Mouse (Mus musculus) B cell, adult 2 months (primary cell): ENCODE results near the gene Ywhah.
"Not testable (repeated sequence)": the region's sequence is repeated elsewhere in the genome, so short reads cannot be mapped to it uniquely, and the experiment has no call there.

Experiments used
- DNase-seq, 2 experiments: peaks; one replicate each; pipeline ENCODE4 v3.0.0; 2022

Gene Ywhah

GRCm38 (mm10) chr5:33011132-33012106, 7.2 kb upstream of the Ywhah start:
- no peak for DNase-seq

GRCm38 (mm10) chr5:33014096-33014495, 4.5 kb upstream of the Ywhah start:
- DNase-seq: no peak

- DNase-seq: no peak
These were observed 3.0 kb upstream of the Ywhah start for GRCm38 (mm10) chr5:33015579-33015978.

DNA sequence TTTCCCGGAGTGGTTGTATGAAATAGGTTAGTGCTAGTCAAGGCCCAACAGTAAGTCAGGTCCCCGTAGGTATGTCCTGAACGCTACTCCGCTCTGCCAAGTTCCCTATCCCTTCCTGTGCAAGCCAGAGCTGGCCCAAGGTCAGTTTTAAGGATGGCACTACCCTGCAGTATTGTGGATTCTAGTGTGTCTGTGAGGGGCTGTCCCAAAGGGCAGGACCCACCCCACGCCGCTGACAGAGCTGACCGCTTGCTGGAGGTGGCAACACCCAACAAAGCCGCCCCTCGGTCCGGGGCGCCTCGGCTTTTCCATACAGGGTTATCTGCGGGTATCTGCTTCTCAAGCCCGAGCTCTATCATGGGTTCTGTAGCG, 441 bp upstream of the Ywhah start:
- DNase-seq: no peak

DNA sequence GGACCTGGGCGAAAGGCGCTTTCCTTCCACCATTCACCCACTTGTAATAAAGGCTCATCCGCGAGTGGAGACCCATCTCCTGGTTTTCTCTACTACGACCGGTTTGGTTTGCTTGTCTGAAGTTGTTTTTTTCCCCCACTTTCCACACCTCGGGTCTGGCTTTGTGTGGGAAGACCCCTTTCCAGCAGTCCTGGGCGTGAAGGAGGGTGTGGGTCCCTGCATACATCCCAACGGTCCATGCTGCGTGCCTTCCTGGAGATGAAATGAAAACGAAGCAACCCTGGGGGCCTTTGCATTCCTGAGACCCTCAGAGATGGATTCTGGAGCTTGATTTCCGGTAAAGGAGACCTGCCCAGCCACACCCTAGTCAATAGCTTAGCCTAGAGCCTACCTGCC, 808 bp downstream of the Ywhah start:
- DNase-seq: no peak

DNA sequence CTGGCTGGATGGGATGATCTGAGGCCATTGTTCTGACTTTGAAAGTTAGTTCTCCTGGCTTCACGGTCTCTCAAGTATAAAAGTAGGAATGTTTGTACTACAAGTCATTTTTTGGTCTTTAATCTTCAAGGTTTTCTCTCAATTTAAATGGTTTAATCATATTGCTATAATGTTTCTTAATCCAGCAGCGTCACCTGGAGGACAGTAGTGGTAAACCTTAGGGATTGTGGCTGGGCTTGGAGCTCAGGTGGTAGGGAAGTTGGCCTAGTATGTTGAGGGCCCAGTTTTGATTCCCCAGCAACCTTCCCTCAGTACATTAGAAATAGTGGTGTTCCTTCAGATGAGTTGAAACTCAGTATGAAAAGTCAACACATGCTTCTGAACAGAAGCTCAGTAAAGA, 3.0 kb downstream of the Ywhah start:
- DNase-seq: peak; percentile 54 to 63

DNA sequence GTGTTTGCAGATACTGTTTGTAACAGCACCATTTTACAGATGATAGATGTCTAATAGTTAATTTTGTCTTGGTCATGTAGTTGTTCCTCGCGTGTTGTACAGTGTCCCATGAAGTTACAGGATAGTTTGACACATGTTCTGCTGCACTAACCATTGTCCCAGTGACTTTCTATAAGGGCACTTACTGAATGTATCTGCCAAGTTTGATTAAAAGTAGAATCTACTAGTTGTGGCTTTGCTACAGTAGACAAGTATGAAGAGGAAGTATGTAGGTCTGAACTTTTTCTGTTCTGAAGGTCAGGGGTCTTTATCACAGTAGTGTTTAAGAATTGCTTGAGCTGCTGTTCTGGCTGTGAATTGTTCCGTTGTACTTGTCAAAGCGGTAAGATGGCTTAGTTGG, 4.7 kb downstream of the Ywhah start:
- no peak for DNase-seq

GRCm38 (mm10) chr5:33024474-33024873, 5.9 kb downstream of the Ywhah start:
- no peak for DNase-seq

- DNase-seq: no peak
These were observed 10.0 kb downstream of the Ywhah start for GRCm38 (mm10) chr5:33028656-33029055.

GRCm38 (mm10) chr5:33030425-33031175, 12.0 kb downstream of the Ywhah start:
- no peak for DNase-seq

DNA sequence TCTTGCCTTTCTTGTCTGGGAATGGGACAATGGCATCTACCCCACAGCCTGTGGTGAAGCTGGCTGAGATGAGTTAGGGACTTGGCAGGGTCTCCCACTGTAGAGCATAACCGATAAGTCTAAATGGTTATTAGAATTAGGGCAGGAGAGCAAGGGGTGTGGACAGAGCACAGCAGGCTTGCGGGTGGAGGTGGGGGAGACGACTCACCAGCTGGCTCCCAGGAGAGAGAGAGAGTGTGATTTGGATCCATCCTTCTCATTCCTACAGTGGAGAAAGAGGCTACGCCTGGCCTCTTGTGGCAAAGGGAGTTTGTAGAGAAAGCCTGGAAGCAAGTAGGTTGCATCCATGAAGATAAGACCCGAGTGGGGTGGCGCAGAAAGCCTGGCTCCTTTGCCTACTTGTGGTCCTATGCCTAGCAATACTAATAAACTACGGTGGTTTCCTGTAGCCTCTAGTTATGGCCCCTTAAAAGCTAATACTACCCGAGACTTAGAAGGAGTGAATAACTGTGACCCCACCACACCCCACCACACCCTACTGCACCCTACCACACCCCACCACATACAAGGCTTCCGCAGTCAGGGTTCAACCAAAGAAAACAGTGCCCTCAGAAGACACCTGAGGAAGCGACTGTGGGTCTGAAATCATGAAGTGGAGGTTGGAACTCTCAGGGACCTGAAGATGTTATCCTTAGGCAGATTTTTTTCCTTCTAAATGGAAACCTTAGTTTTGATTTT, 13.6 kb downstream of the Ywhah start:
- DNase-seq: no peak

- DNase-seq: peak; percentile 76 to 77
These were observed 14.5 kb downstream of the Ywhah start for GRCm38 (mm10) chr5:33033121-33033520.

- not testable (repeated sequence) for DNase-seq
These were observed 15.0 kb downstream of the Ywhah start for GRCm38 (mm10) chr5:33033633-33034032.

GRCm38 (mm10) chr5:33034100-33034499, 15.5 kb downstream of the Ywhah start:
- peak; percentile 20 to 28 for DNase-seq

DNA sequence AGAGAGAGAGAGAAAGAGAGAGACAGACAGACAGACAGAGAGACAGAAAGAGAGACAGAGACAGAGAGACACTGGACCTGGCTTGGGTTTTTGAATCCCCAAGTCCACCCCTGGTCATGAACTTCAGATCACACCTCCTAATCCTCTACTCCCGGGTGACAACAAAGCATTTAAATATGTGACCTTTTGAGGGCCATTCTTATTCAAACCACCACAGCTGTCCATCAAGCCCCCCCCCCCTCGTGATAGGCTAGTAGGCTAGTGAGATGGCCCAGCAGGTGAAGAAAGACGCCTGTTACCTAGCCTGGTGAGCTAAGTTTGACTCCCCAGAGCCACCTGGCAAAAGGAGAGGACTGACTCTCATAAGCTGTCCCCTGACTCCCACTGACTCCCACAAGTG, 16.3 kb downstream of the Ywhah start:
- DNase-seq: no peak

GRCm38 (mm10) chr5:33038656-33039509, 20.3 kb downstream of the Ywhah start:
- DNase-seq: no peak

DNA sequence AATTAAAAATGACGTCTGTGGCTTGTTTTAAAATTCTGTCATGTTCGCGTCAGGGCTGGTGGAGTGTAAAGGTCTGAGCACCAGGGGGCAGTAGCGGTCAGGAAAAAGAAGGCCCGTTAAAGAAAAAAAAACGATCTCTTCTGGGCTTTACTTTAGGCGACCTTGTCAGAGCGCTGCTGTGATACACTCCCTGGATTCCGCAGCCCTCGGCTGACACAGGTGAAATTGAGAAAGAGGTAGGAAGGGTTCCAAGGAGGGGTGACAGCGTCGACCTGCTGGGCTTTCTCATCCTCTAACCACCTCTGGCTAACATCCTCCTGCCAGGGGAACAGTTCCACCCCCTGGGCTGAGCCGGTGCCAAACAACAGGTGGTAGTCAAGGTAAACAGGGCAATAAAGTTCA, 20.9 kb downstream of the Ywhah start:
- peak; percentile 84 to 86 for DNase-seq

GRCm38 (mm10) chr5:33040735-33041134, 22.1 kb downstream of the Ywhah start:
- not testable (repeated sequence) for DNase-seq

DNA sequence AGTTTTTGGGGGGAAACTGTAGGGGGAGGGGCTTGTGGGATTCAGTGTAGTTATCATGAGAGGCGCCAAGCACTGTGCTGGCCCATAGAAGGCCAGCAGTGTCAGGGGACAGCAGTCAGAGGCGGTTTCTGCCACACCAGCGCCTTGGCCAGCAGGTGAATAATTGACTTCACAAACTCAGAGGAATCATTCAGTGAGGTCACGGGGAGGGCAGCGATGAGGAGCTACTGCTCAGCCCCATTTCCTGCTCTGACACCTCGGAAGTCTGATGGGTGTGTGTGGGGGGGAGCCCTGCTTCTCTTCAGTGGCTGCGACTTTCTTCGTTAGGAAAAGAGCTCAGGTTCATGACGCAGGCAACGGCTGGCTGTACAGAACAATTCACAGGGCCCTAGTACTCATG, 24.8 kb downstream of the Ywhah start:
- DNase-seq: peak; percentile 28 to 39

- peak; percentile 20 to 29 for DNase-seq
These were observed 26.2 kb downstream of the Ywhah start for GRCm38 (mm10) chr5:33044636-33045315.

- DNase-seq: no peak
These were observed 26.7 kb downstream of the Ywhah start for GRCm38 (mm10) chr5:33045316-33045705.
